Mouse (Mus musculus): ENCODE data around the gene Tnfaip6.

The Tnfaip6 gene

GRCm38 (mm10) chr2:52052335-52052734 lies 14.5 kb downstream of the Tnfaip6 start:
- DNase-seq (ENCODE audit: low read depth, low spot score), result no peak

GRCm38 (mm10) chr2:52053502-52053901 lies 15.7 kb downstream of the Tnfaip6 start:
- DNase-seq (ENCODE audit: low read depth, low spot score), result no peak

GRCm38 (mm10) chr2:52055616-52056015 lies 17.8 kb downstream of the Tnfaip6 start:
- DNase-seq (ENCODE audit: low read depth, low spot score), result no peak

- no peak for DNase-seq (ENCODE audit: low read depth, low spot score)
Observed at GRCm38 (mm10) chr2:52057099-52057498, 19.3 kb downstream of the Tnfaip6 start.

GRCm38 (mm10) chr2:52057681-52058080 lies 19.9 kb downstream of the Tnfaip6 start:
- no peak for DNase-seq (ENCODE audit: low read depth, low spot score)

GRCm38 (mm10) chr2:52068641-52069040 lies 30.8 kb downstream of the Tnfaip6 start:
- DNase-seq (ENCODE audit: low read depth, low spot score), result no peak

- no peak for DNase-seq (ENCODE audit: low read depth, low spot score)
Observed at GRCm38 (mm10) chr2:52070816-52071215, 33.0 kb downstream of the Tnfaip6 start.

GRCm38 (mm10) chr2:52071241-52071991 lies 33.6 kb downstream of the Tnfaip6 start:
- DNase-seq (ENCODE audit: low read depth, low spot score), result peak; percentile 75

- peak; percentile 87 for DNase-seq (ENCODE audit: low read depth, low spot score)
Observed at GRCm38 (mm10) chr2:52072065-52072490, 34.3 kb downstream of the Tnfaip6 start.

GRCm38 (mm10) chr2:52072491-52073140 lies 34.8 kb downstream of the Tnfaip6 start, which contains the start of gene Rif1:
TSS of gene Rif1 (plus strand) at chr2:52072832.
- peak; percentile 54 for DNase-seq (ENCODE audit: low read depth, low spot score)

- no peak for DNase-seq (ENCODE audit: low read depth, low spot score)
Observed at GRCm38 (mm10) chr2:52073141-52073904, 35.5 kb downstream of the Tnfaip6 start.

GRCm38 (mm10) chr2:52078666-52079065 lies 40.9 kb downstream of the Tnfaip6 start:
- DNase-seq (ENCODE audit: low read depth, low spot score), result no peak

- DNase-seq (ENCODE audit: low read depth, low spot score), result no peak
Observed at GRCm38 (mm10) chr2:52084013-52084412, 46.2 kb downstream of the Tnfaip6 start.

- DNase-seq (ENCODE audit: low read depth, low spot score), result no peak
Observed at GRCm38 (mm10) chr2:52084571-52084970, 46.8 kb downstream of the Tnfaip6 start.
